Mouse (Mus musculus): ENCODE data around the gene Nfkbil1. TPM values are rescaled to one million over a fixed set of nuclear protein-coding genes. Genes with fewer than 3 reads are reported as not detected.
A peak's percentile ranks its signal among the peaks of the same experiment; 100 is the strongest.

Nfkbil1 gene
- polyA plus RNA-seq, 1 experiment from 2014 or later: 13.2 TPM

DNA sequence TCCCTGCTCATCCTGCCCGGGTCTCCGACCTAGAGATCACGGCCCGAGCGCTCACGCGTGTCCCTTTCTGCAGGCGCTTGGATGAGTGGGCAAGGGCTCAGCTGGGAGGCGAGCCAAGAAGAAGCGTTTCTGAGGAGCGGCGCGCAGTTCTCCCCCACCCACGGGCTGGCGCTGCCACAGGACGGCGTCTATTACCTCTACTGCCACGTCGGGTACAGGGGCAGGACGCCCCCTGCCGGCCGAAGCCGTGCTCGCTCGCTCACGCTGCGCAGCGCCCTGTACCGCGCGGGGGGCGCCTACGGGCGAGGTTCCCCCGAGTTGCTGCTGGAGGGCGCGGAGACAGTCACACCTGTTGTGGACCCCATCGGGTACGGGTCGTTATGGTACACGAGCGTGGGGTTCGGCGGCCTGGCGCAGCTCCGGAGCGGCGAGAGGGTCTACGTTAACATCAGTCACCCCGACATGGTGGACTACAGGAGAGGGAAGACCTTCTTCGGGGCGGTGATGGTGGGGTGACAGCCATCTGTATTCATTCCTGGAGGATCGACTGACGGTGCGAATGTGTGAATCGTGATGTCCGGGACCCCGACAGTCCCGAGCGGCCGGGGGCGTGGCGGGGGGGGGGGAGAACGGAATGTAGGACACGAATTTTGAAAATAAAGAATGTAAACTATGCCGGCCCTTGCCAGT is 39.8 kb downstream of the Nfkbil1 start:
- peaks cover 13% of the 10 kb centered on the region for H3K4me1 ChIP-seq
- peak overlapping the region; percentile 38 for H3K9ac ChIP-seq
- no peak overlapping the region for H3K27ac ChIP-seq
- H3K4me2 ChIP-seq: peak overlapping the region; percentile 78
- H3K36me3 ChIP-seq: no peaks in the 10 kb centered on the region
- peaks cover 60% of the 10 kb centered on the region for H3K27me3 ChIP-seq
- under 1% methylated on average over 64 of the region's 66 CpGs for WGBS
- peak overlapping the region; percentile 42 for H3K4me3 ChIP-seq
- no peaks in the 10 kb centered on the region for H3K9me3 ChIP-seq
- peak; percentile 40; the same call in 1 of the 2 replicates for ATAC-seq (ENCODE audit: borderline replicate concordance, extremely low read depth, low FRiP score, low TSS enrichment)

DNA sequence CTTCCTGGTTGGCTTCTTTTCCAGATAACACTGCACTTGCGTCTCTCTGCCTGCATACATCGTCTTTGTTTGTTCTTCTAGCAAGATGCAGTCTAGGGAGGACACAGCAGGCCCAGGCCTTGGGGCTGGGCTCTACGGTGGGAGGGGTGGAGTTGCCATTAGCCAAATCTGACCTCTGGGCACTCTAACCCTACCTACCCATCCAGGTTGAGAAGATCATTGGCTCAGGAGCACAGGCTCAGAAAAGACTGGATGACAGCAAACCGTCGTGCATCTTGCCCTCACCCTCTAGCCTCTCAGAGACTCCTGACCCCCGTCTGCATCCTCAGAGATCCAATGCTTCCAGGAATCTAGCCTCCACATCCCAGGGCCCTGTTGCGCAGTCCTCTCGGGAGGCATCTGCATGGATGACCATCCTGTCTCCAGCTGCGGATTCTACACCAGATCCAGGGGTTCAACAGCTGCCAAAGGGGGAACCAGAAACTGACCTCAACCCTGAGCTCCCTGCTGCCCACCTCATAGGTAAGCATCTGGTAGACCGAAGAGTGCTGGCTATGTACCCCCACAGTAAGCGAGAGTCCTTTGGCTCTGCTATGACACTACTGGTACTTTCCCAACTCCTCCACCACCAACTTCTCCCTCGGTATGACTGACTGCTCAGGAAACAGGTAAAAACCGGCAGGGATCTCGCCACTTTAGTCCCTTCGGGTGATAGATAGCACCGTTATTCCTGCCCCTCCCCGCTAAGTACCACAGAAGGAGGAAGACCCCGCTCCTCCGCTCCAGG is 40.6 kb downstream of the Nfkbil1 start:
- H3K4me2 ChIP-seq: peak overlapping the region; percentile 78
- no peaks in the 10 kb centered on the region for H3K9me3 ChIP-seq
- H3K4me3 ChIP-seq: peak overlapping the region; percentile 42
- 29% methylated on average over 19 of the region's 19 CpGs for WGBS
- no peak overlapping the region for H3K27ac ChIP-seq
- ATAC-seq (ENCODE audit: borderline replicate concordance, extremely low read depth, low FRiP score, low TSS enrichment): no peak
- H3K27me3 ChIP-seq: peaks cover 53% of the 10 kb centered on the region
- H3K4me1 ChIP-seq: peaks cover 13% of the 10 kb centered on the region
- H3K36me3 ChIP-seq: no peaks in the 10 kb centered on the region
- H3K9ac ChIP-seq: peak overlapping the region; percentile 38

DNA sequence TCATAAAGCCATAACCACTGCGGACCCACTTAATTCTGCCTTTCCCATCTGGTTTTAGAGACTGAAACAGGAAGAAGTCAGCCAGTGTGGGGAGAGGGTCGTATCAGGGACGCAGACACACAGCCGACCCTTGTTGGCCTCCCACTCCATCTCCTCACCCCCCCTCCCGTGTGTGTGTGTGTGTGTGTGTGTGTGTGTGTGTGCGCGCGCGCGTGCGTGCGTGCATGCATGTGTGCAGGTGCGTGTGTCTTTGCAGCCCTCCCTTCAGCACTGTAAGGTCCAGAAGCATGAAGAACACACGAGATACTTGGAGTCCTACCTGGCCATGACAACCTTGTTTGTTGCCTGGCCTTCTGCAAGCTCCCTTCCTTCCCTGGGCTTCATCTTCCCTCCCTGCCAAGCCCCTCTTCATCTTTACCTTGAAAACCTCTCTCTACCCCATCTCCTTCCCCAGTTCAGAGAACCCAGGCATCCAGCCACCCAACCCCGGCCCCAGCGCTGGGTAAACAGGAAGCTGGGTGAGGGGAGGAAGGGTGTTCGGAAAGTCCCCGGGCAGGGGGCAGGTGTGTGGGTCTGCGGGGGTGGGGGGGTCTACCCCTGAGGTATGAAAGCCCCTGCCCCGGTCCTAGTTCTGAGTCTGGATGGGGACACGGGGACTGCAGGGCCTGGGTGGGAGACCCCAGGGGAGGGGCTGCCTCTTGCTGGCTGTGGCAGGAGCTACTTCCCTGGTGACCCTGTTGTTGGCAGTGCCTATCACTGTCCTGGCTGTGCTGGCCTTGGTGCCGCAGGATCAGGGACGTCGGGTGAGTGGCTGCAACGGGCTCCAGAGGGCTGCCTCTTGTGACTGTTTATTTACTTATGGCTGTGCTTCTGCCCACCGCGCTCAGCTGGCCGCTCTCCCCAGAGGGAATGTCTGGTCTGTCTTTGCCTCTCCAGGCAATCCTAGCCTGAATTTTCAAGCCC is 41.4 kb downstream of the Nfkbil1 start, which contains the start of gene Ltb:
Ltb (plus strand) TSS at position 559 of the 963 bp plus-strand sequence.
- H3K4me3 ChIP-seq: no peak within 1 kb of the TSS; the same call in 1 of the 2 replicates
- no peaks in the 10 kb centered on the region for H3K36me3 ChIP-seq
- H3K9me3 ChIP-seq: no peaks in the 10 kb centered on the region
- H3K4me2 ChIP-seq: peak within 1 kb of the TSS; percentile 78
- no peak within 1 kb of the TSS; the same call in 1 of the 2 replicates for H3K9ac ChIP-seq
- peaks cover 13% of the 10 kb centered on the region for H3K4me1 ChIP-seq
- ATAC-seq (ENCODE audit: borderline replicate concordance, extremely low read depth, low FRiP score, low TSS enrichment): 0 out of 2 replicates have a peak, but pooled peaks have one; percentile 23
- H3K27me3 ChIP-seq: peaks cover 48% of the 10 kb centered on the region
- 40% methylated on average over 28 of the region's 28 CpGs for WGBS
- H3K27ac ChIP-seq: no peak within 1 kb of the TSS

DNA sequence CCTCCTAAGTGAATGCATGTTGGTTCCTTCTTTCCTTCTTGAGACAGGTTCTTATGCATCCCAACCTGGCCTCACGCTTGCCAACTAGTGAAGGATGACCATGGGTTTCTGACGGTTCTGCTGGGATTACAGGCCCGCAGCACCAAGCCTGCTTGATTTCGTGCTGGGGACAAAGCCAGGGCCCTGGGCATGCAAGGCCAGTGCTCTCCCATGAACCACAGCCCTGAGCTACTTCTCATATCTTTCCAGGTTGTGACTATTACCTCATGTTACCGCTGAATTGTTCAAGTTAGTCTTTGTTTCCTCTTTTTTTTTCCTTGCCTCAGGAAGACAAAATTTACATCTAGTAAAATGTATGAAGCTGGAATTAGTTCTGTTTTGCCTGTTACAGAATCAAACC is 42.7 kb downstream of the Nfkbil1 start:
- 77% methylated on average over 5 of the region's 5 CpGs for WGBS
- Histone ChIP-seq H3K27ac (no peak overlapping the region), H3K36me3 (no peaks in the 10 kb centered on the region), H3K9ac (no peak overlapping the region), H3K4me1 (peaks cover 13% of the 10 kb centered on the region), H3K4me2 (no peak overlapping the region), H3K27me3 (peaks cover 40% of the 10 kb centered on the region), H3K4me3 (no peak overlapping the region), H3K9me3 (no peaks in the 10 kb centered on the region)
- no peak for ATAC-seq (ENCODE audit: borderline replicate concordance, extremely low read depth, low FRiP score, low TSS enrichment)

DNA sequence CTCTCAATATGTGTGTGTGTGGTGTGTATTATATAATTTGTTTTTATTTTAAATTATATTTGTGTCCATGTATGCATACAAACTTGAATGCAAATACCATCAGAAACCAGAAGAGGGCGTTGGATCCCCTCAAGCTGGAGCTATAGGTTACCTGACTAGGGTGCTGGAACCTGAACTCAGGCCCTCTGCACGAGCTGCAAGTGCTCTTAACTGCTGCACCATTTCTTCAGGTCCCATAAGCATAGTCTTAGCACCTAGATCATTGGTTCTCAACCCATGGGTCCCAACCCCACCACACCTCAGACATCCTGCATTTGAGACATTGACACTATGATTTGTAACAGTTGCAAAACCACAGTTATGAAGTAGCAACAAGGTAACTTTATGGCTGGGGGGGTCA is 43.9 kb downstream of the Nfkbil1 start:
- H3K27me3 ChIP-seq: peaks cover 32% of the 10 kb centered on the region
- no peak overlapping the region for H3K9ac ChIP-seq
- WGBS: 52% methylated on average over 2 of the region's 2 CpGs
- no peak overlapping the region for H3K4me3 ChIP-seq
- H3K27ac ChIP-seq: no peak overlapping the region
- H3K4me1 ChIP-seq: peaks cover 13% of the 10 kb centered on the region
- H3K9me3 ChIP-seq: no peaks in the 10 kb centered on the region
- no peak for ATAC-seq (ENCODE audit: borderline replicate concordance, extremely low read depth, low FRiP score, low TSS enrichment)
- H3K4me2 ChIP-seq: no peak overlapping the region
- no peaks in the 10 kb centered on the region for H3K36me3 ChIP-seq

DNA sequence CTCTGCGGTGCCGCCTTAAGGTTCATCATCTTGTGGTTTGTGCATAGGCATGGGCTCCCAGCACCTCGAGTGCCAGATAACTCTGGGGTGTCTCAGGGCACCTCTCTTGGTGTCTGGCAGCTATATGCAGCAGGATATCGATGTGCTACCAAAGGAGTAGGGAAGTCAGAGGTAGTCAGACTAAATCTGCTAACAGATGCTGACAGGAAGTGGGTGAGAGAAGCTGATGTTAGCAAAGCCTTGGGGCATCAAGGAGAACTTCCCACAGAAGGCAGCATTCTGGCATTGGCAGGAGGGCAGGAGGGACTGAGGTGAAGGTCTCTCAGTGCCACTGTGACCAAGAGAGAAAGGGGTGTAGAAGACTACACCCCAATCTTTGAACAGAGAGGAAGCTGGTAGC is 45.5 kb downstream of the Nfkbil1 start:
- ATAC-seq (ENCODE audit: borderline replicate concordance, extremely low read depth, low FRiP score, low TSS enrichment): no peak
- 62% methylated on average over 4 of the region's 4 CpGs for WGBS
- Histone ChIP-seq H3K4me1 (peaks cover 9% of the 10 kb centered on the region), H3K4me2 (no peak overlapping the region), H3K9me3 (no peaks in the 10 kb centered on the region), H3K27me3 (peaks cover 15% of the 10 kb centered on the region), H3K9ac (no peak overlapping the region), H3K36me3 (no peaks in the 10 kb centered on the region), H3K4me3 (no peak overlapping the region), H3K27ac (no peak overlapping the region)

DNA sequence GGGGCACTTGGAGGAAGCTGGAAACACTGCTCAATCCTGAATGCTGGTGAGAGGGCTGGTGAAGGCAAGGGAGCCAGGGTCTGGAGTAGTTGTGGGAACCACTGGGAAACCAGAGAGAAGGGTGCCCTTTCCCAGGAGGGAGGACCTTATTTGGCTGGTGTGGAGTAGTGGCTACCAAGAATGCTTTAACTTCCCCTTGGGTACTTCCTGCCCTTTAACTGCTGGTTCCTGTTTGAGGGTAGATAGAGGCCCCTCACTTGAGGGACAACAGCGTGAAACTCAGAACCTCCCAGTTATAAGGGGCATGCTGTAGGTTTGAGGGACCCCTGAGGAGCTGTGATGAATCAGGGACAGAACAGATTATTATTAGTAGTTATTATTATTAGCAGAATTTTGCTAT is 46.4 kb downstream of the Nfkbil1 start:
- H3K9me3 ChIP-seq: no peaks in the 10 kb centered on the region
- 41% methylated on average over 1 of the region's 1 CpGs for WGBS
- no peak overlapping the region for H3K4me3 ChIP-seq
- no peak overlapping the region for H3K4me2 ChIP-seq
- H3K36me3 ChIP-seq: no peaks in the 10 kb centered on the region
- no peak overlapping the region for H3K27ac ChIP-seq
- peaks cover 6% of the 10 kb centered on the region; the same call in 1 of the 2 replicates for H3K27me3 ChIP-seq
- ATAC-seq (ENCODE audit: borderline replicate concordance, extremely low read depth, low FRiP score, low TSS enrichment): no peak
- peaks cover 9% of the 10 kb centered on the region for H3K4me1 ChIP-seq
- H3K9ac ChIP-seq: no peak overlapping the region

DNA sequence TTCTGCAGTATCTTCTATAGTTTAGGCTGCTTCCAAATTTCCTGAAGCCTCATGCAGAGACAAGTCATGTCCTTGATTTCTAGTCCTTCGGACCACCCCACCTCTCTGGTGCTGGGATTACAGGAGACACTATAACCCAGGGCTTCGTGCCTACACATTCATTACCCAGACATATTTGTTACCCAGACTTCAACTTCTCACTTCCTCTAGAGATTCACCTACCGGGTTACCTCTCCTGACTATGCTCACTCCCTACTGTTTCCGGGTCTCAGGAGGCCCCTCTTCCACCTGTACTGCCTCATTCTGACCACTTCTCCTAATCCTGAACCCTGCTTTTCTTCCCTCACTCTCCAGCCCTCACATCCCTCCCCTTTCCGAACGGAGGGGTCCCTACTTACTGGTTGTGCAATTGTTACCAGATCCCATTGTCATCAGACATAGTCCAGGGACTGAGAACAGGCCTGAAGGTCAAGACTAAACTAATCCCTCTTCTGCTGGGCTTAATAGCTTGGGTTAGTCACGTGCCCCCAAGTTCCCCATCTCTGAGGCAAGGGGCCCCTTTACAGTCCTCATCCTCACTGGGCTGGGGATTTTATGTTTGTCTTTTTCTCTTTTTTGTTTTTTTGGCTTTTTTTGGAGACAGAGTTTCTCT is 47.5 kb downstream of the Nfkbil1 start, which contains the start of gene Lst1:
Lst1 (minus strand) TSS at position 481 of the 652 bp plus-strand sequence.
- Histone ChIP-seq H3K9ac (no peak within 1 kb of the TSS), H3K27ac (no peak within 1 kb of the TSS), H3K4me3 (no peak within 1 kb of the TSS), H3K27me3 (no peaks in the 10 kb centered on the region), H3K9me3 (no peaks in the 10 kb centered on the region), H3K4me2 (no peak within 1 kb of the TSS), H3K4me1 (peaks cover 9% of the 10 kb centered on the region), H3K36me3 (no peaks in the 10 kb centered on the region)
- ATAC-seq (ENCODE audit: borderline replicate concordance, extremely low read depth, low FRiP score, low TSS enrichment): no peak
- 71% methylated on average over 7 of the region's 7 CpGs for WGBS

DNA sequence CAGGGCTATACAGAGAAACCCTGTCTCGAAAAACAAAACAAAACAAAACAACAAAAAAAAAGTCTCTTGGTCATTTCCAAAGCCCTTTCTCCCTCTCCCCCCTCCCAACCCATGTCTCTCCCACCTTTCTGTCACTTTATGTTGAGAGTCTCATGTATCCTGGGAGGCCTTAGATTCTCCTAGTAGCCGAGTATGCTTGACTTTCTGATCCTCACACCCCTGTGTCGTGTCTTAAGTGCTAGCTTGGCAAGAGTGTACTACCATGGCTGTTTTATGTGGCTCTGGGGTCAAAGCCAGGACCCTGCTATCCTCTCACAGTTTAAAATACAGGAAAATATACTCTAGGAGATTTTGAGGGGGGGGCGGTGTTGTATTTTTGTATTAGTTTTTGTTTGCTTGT is 48.2 kb downstream of the Nfkbil1 start:
- Histone ChIP-seq H3K36me3 (no peaks in the 10 kb centered on the region), H3K27me3 (no peaks in the 10 kb centered on the region), H3K27ac (no peak overlapping the region), H3K4me1 (peaks cover 9% of the 10 kb centered on the region), H3K9me3 (no peaks in the 10 kb centered on the region), H3K4me3 (no peak overlapping the region), H3K4me2 (no peak overlapping the region), H3K9ac (no peak overlapping the region)
- ATAC-seq (ENCODE audit: borderline replicate concordance, extremely low read depth, low FRiP score, low TSS enrichment): no peak
- WGBS: 54% methylated on average over 4 of the region's 4 CpGs

DNA sequence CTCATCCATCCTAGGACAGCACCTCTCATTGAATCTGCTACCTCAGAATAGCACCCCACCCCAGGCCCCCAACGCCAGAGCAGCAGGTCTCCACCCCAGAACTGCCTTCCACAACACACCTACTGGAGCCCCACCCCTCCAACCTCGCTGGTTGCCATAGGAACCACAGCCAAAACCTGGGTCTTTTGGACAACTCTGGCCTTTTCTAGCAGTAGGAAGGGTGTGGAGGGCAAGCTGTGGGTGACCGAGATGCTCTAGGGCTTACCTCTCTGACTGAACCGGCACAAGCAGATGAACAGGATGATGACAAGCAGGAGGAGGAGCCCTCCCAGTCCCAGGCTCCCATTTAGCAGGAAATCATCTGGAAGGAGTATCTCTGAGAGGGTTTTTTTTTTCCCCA is 48.9 kb downstream of the Nfkbil1 start:
- 1% methylated on average over 4 of the region's 4 CpGs for WGBS
- peak overlapping the region; percentile 76 for H3K27ac ChIP-seq
- 0 out of 2 replicates have a peak, but pooled peaks have one; percentile 36 for ATAC-seq (ENCODE audit: borderline replicate concordance, extremely low read depth, low FRiP score, low TSS enrichment)
- peak overlapping the region; percentile 48 for H3K4me3 ChIP-seq
- H3K27me3 ChIP-seq: no peaks in the 10 kb centered on the region
- H3K36me3 ChIP-seq: no peaks in the 10 kb centered on the region
- H3K9ac ChIP-seq: no peak overlapping the region
- H3K4me2 ChIP-seq: peak overlapping the region; percentile 62
- no peaks in the 10 kb centered on the region for H3K9me3 ChIP-seq
- H3K4me1 ChIP-seq: peaks cover 9% of the 10 kb centered on the region

Data from lung, embryonic 15.5 days (tissue).